Mouse (Mus musculus): ENCODE results near the gene Unc13b. TPM values are rescaled to one million over a fixed set of nuclear protein-coding genes. Genes with fewer than 3 reads are reported as not detected.

Gene Unc13b
- polyA plus RNA-seq, 1 experiment from 2014 or later = 7.4 TPM

Other genes with a start within 250 kb of the Unc13b start
- gene Fam205a1, start 205.1 kb upstream of the Unc13b start, polyA plus RNA-seq (2015; fragmentation: Nextera tagmentation; extraction: Ambion mirVana) = 0.04 TPM in 1 of 2 replicates, not detected in the other
- gene Gm12394, start 202.2 kb upstream of the Unc13b start, polyA plus RNA-seq (2015; fragmentation: Nextera tagmentation; extraction: Ambion mirVana) = 0.07 and 0.15 TPM in 2 replicates
- gene Fam205c, start 184.7 kb upstream of the Unc13b start, polyA plus RNA-seq (2015; fragmentation: Nextera tagmentation; extraction: Ambion mirVana) = 0.46 and 0.52 TPM in 2 replicates
- 2.2 and 2.5 TPM in 2 replicates for gene Phf24, start 142.3 kb upstream of the Unc13b start, polyA plus RNA-seq (2015; fragmentation: Nextera tagmentation; extraction: Ambion mirVana)
- 10.2 and 11.3 TPM in 2 replicates for gene Dnajb5, start 109.1 kb upstream of the Unc13b start, polyA plus RNA-seq (2015; fragmentation: Nextera tagmentation; extraction: Ambion mirVana)
- 0.39 and 1.8 TPM in 2 replicates for gene 1700022I11Rik, start 89.3 kb upstream of the Unc13b start, polyA plus RNA-seq (2015; fragmentation: Nextera tagmentation; extraction: Ambion mirVana)
- gene Vcp, start 58.4 kb upstream of the Unc13b start, polyA plus RNA-seq (2015; fragmentation: Nextera tagmentation; extraction: Ambion mirVana) = 480 and 497 TPM in 2 replicates
- 16.5 and 17.5 TPM in 2 replicates for gene Fancg, start 48.4 kb upstream of the Unc13b start, polyA plus RNA-seq (2015; fragmentation: Nextera tagmentation; extraction: Ambion mirVana)
- gene Pigo, start 33.1 kb upstream of the Unc13b start, polyA plus RNA-seq (2015; fragmentation: Nextera tagmentation; extraction: Ambion mirVana) = 22.9 and 24.7 TPM in 2 replicates
- gene Stoml2, start 27.2 kb upstream of the Unc13b start, polyA plus RNA-seq (2015; fragmentation: Nextera tagmentation; extraction: Ambion mirVana) = 263 and 272 TPM in 2 replicates
- 12.9 and 13.5 TPM in 2 replicates for gene Fam214b, start 12.7 kb upstream of the Unc13b start, polyA plus RNA-seq (2015; fragmentation: Nextera tagmentation; extraction: Ambion mirVana)
- gene Atp8b5, start 208.2 kb downstream of the Unc13b start, polyA plus RNA-seq (2015; fragmentation: Nextera tagmentation; extraction: Ambion mirVana) = 0.19 and 0.22 TPM in 2 replicates

Measured in stomach, embryonic 16.5 days (tissue).